Mouse (Mus musculus) lung, adult 2 months (tissue): ENCODE measurements around the gene Dpp6.

Source experiments
- CTCF ChIP-seq: fragments of 200-500 bp; IDR thresholded peaks from 2 replicates; pipeline ENCODE4 v1.5.1; 2011; ENCODE audit warnings: mild to moderate bottlenecking, low read length, control low read depth; ENCODE audit not compliant: insufficient read depth
- POLR2A ChIP-seq: fragments of 200-500 bp; IDR thresholded peaks from 2 replicates; pipeline ENCODE4 v1.6.1; 2011; ENCODE audit warnings: low read depth, mild to moderate bottlenecking, control low read depth, low read length, borderline replicate concordance; ENCODE audit errors: extremely low read depth

DNA sequence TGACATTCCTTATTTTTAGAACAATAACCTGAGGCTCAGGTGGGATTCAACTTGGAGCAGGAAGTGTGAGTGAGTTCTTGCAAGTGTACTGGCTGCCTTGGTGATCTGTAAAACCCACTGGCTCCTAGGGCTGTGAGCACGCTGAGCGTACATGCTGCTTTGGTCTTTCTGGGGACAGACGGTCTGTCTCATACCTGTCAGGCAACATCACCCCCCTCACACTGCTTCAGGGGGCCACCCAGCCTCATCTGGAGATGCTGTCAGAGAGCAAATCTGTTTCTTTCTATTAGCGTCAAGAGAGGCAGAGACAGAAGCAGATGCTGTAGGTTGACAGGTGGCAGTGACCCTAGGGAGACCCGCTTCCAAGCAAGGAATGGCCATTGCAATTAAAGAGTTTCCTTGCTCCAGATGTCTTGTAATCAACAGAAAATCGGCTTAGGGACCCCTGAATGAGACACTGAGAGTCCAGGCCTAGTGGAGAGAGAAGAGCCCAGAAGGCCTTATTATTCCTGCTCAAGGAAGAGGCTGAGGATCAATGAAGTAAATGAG lies 330.5 kb downstream of the Dpp6 start:
- TF ChIP-seq POLR2A (no peak), CTCF (no peak)
